Mouse (Mus musculus): ENCODE results near the gene Kansl1.
A peak's percentile ranks its signal among the peaks of the same experiment; 100 is the strongest.

Kansl1 gene

DNA sequence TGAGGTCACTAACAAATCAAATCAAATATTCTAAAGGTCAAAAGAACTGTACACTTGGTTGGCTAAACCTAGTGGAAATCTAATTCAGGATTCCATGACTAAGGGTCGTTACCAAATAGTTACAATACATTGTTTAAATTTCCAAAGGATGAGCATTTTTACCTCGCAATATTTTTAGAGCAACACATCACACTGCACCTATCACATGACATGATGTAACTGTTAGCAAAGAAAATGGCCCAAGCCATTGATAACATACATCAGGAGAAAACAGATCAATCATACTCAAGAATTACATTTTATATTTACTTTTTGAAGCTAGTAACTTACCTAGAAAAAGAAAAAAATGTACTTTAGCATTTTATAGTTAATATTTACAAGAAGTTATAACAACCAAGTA lies 29.0 kb downstream of the Kansl1 start:
- DNase-seq (ENCODE audit: low spot score) = no peak

- DNase-seq (ENCODE audit: low spot score) = no peak
Measured at GRCm38 (mm10) chr11:104438450-104438849, 30.2 kb downstream of the Kansl1 start.

DNA sequence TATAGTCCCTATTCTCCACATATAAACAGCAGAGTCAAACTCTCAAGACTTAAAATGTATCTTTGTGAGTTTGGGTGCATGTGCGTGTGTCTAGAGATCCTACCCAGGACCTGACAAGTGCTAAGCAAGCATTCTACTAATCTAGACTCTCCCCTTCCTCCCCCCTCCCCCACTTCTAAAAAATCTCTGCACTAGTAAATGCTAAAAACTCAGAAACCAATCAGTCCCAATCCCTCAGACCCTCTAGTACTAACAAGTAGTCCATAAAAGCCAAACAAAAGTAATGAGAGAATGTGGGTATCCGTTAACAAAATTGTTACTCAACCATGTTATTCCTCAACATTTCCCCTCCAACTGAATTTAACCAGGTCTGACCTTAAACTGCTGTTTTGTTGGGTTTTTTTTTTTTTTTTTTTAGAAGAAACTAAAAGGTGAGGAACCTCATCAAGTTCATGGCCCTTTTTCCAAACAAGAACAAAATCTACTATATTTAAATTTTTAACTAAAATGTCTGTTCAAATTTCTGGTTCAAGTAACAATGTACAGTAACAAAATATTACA lies 32.2 kb downstream of the Kansl1 start:
- no peak for DNase-seq (ENCODE audit: low spot score)

- DNase-seq (ENCODE audit: low spot score) = no peak
Measured at GRCm38 (mm10) chr11:104435753-104436152, 32.9 kb downstream of the Kansl1 start.

- DNase-seq (ENCODE audit: low spot score) = no peak
Measured at GRCm38 (mm10) chr11:104435141-104435540, 33.5 kb downstream of the Kansl1 start.

GRCm38 (mm10) chr11:104432251-104432650 lies 36.4 kb downstream of the Kansl1 start:
- no peak for DNase-seq (ENCODE audit: low spot score)

DNA sequence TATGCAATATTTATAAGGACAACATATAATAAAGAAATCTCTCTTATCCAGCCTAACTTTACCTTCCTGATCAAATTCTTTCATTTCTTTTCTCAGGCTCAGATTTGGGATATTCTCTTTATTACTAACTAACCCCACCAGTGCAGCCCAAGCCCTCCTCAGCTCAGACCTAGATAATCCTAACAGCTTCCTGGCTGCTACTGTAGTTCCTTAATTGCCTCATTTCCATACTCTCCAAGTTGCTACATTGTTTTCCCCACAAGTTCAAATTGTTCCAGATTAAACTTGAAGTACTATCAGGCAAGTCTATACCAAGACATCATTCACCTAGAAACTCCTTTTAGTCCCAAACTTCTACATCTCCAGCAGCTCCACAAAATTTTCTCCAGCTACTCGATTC lies 36.9 kb downstream of the Kansl1 start:
- DNase-seq (ENCODE audit: low spot score) = no peak

DNA sequence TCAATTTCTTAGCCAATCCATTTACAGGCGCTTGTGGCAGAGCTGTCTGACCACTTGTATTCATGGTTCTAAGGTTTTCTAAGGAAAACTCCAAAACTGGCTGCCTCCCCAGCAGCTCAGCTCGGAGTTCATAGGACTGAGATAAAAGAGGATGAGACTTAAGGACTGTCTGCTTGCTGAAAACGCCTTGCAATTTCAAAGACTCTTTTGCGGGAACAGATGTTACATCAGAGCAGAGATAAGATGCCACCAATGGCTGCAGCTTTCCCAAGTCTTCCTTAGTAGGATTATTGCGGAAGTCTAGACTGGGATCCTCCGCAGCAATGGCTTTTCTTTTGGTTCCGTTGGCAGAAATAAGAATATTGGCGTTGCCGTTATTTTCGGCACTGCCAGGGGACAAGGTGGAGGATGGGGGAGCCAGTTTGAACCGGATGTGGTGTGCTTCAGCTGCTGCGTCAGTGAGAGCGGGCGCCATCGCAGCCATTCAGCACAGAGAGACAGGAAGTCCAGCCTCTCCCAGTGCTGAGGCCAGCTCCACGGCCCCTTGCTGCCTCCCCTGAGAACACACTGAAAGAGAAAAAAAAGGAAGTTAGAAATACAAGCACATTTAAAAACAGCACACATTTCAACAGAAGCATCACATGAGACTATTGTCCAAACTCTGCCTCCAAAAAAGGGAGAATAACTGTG lies 43.8 kb downstream of the Kansl1 start:
- DNase-seq (ENCODE audit: low spot score) = peak; percentile 76

DNA sequence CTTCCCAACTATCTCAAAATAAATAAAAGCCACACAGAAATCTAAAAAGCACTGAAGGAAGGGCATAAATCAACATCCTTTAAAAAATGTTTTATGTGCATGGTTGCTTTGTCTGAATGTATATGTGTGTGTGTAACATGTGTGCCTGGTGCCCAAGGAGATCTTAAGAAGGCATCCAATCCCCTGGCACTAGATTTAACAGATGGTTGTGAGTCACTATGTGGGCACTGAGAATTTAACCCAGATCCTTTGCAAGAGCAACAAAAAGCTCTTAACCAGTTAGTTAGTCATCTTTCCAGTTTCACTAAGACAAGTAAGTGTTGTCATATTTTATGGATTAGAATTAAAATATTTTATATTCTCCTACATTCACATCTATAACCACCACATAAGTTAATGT lies 56.4 kb downstream of the Kansl1 start:
- no peak for DNase-seq (ENCODE audit: low spot score)

GRCm38 (mm10) chr11:104407391-104407790 lies 61.3 kb downstream of the Kansl1 start:
- DNase-seq (ENCODE audit: low spot score) = no peak

GRCm38 (mm10) chr11:104400961-104401360 lies 67.7 kb downstream of the Kansl1 start:
- DNase-seq (ENCODE audit: low spot score) = no peak

GRCm38 (mm10) chr11:104399459-104400216 lies 69.0 kb downstream of the Kansl1 start:
- no peak for DNase-seq (ENCODE audit: low spot score)

- DNase-seq (ENCODE audit: low spot score) = no peak
Measured at GRCm38 (mm10) chr11:104395648-104396047, 73.0 kb downstream of the Kansl1 start.

DNA sequence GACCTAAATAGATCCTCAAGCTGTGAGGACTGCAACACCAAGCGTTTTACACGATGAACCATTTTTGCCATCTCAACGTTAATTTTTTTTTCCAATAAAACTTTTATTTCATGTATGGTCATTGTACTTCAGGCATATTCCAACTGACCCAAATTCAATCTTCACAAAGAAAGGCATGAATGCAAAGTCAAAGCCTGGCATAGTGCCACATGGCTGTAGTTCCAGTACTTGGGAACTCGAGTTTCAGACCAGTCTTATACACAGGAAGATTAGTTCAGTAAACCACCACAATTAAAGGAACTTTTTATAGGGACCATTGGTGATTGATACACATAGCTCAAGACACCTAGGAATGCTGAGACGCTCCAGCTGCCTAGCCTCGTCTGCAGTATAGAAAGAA lies 75.5 kb downstream of the Kansl1 start:
- DNase-seq (ENCODE audit: low spot score) = no peak

- no peak for DNase-seq (ENCODE audit: low spot score)
Measured at GRCm38 (mm10) chr11:104392153-104392552, 76.5 kb downstream of the Kansl1 start.

GRCm38 (mm10) chr11:104387284-104387683 lies 81.4 kb downstream of the Kansl1 start:
- no peak for DNase-seq (ENCODE audit: low spot score)

DNA sequence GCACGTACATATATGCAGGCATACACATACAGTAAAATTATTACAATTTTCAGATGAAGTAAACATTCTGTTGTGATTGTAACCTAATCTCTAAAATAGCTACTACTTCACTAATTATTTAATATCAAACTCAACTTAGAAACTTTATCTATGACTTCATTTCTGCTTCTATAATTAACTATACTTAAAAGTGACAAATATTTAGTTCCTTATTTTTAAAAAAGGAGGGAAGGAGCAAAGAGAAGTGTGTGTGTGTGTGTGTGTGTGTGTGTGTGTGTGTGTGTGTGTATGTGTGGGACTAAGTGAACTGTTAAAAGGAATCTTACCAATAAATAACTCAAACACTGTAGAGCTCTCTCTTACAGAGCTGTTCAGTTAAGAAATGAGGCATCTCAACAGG lies 82.1 kb downstream of the Kansl1 start:
- DNase-seq (ENCODE audit: low spot score) = no peak

GRCm38 (mm10) chr11:104383167-104383810 lies 85.4 kb downstream of the Kansl1 start:
- no peak for DNase-seq (ENCODE audit: low spot score)

DNA sequence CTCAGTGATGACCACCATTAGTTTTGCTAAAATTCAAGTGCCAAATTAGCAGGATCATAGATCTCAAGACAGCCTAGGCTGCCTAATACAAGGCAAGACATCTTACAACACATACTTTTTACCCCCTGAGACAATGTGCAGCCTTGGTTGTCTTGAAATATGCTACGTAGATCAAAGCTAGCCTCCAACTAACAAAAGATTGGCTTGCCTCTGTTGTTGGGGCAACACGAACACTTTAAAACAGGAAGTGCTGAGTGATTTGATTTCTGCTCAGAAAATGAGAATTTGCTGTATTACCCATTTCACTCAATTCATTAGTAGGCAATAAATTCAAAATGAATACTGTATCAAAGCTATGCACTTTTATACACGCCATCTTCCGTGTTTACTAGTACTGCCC lies 86.8 kb downstream of the Kansl1 start:
- DNase-seq (ENCODE audit: low spot score) = no peak

DNA sequence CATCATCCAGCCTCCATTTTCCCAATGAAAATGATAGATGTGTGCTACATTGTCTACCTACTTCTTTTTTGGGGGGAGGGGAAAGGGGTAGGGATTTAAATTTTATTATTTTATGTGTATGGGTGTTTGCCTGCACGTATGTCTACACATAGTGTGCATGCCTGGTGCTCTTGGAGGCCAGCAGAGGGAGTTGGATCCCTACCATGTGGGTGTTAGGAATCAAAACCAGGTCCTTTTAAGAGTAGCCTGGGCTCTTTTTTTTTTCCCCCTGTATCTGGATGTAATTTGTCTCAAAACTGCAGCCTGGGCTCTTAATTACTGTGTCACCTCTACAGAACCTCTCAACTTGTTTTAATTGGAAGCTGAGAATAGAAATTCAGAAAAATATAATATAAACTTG lies 89.0 kb downstream of the Kansl1 start:
- peak; percentile 19 for DNase-seq (ENCODE audit: low spot score)

GRCm38 (mm10) chr11:104376291-104376690 lies 92.4 kb downstream of the Kansl1 start:
- no peak for DNase-seq (ENCODE audit: low spot score)

DNA sequence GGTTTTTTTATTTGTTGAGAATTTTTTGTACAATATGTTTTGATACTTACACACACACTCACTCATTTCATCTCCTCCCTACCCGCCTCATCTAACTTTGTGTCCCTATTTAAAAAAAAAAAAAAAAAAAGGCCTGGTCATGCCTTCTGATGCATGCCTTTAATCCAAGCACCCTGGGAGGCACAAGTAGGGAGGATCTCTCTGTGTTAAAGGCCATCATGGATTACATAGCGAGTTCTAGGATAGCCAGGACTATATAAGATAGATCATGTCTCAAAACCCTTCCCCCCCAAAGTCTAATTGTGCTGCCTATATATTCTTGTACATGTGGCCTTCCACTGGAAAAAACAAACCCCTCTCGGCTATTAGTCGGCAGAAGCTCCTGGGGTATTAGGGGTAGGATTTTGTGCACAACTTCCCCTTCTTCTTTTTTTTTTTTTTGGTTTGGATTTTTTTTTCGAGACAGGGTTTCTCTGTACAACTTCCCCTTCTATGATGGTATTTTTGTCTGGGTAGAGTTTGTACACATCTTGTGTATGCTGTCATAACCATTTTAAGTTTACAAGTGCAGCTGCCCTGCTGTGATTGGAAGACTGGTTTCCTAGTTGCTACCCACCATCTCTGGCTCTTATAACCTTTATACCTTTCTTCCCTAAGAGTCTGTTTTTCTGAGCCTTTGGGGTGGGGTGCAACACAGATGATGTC lies 101.0 kb downstream of the Kansl1 start:
- no peak for DNase-seq (ENCODE audit: low spot score)

Data from lung, postnatal 25 days (tissue).